Mouse (Mus musculus): ENCODE results near the gene Ccrl2.

Ccrl2 gene

GRCm38 (mm10) chr9:111056798-111057543, at the start of gene Ccrl2:
Gene Ccrl2 (minus strand): TSS chr9:111057519.
- DNase-seq (ENCODE audit: extremely low spot score) = peak; percentile 37

GRCm38 (mm10) chr9:111103893-111104292, 46.6 kb upstream of the Ccrl2 start:
- DNase-seq (ENCODE audit: extremely low spot score) = no peak

- DNase-seq (ENCODE audit: extremely low spot score) = no peak
These were observed 46.0 kb upstream of the Ccrl2 start for GRCm38 (mm10) chr9:111103293-111103692.

GRCm38 (mm10) chr9:111100406-111100805, 43.1 kb upstream of the Ccrl2 start:
- DNase-seq (ENCODE audit: extremely low spot score) = no peak

- DNase-seq (ENCODE audit: extremely low spot score) = no peak
These were observed 40.2 kb upstream of the Ccrl2 start for GRCm38 (mm10) chr9:111097543-111097942.

GRCm38 (mm10) chr9:111096419-111097326, 39.4 kb upstream of the Ccrl2 start:
- no peak for DNase-seq (ENCODE audit: extremely low spot score)

DNA sequence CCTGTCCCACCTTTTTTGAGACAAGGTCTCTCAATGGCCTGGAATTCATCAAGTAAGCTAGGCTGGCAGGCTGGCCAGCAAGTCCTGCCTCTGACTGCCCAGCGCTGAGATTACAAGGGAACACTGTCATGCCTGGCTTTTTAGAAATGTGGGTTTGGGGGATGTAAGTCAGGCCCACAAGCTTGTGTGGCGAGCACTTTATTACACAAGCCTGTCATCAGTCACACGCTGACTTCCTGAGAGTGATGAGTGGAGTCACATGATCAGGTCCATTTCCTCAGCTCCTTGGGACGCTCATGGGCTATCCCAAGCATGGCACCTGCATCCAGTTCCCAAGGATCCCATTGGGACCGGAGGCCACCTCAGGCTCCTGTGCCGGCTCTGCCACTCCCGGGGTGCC, 38.4 kb upstream of the Ccrl2 start:
- DNase-seq (ENCODE audit: extremely low spot score) = no peak

DNA sequence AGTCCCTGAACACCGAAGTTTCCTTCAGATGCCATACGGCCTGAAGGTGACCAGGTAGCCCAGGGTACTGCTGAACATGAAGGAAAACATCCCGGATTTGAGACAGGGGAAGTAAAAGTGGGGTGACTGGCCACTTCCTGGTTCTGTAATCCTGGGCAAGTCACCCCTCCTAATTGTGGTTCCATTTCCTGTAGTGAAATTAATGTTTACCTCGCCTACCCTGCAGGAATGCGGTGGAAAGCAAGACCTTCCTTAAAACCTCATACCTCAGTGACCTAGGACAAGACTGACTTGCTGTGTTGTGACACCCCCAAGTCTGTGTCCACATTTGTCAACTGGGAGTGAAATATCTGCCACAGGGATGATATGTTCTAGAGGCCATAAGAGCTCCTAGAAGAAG, 37.3 kb upstream of the Ccrl2 start:
- no peak for DNase-seq (ENCODE audit: extremely low spot score)

DNA sequence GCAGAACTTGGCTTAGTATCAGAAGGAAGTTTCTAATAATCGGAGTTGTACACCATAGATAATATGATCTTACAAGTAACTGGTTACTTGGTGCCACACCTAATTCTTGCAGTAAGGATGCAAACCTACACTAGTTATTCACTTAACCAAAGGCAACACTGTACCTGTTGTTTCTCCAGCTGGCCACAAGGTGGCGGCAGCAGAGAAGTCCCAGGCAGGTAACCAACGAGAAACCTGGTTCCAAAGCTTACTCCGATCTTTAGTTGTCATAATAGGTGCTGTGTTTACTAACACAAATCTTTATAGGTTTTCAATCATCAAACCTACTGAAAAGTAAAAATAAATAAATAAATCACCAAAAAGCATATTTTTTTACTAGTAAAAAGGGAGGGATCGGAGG, 35.8 kb upstream of the Ccrl2 start:
- DNase-seq (ENCODE audit: extremely low spot score) = peak; percentile 36

DNA sequence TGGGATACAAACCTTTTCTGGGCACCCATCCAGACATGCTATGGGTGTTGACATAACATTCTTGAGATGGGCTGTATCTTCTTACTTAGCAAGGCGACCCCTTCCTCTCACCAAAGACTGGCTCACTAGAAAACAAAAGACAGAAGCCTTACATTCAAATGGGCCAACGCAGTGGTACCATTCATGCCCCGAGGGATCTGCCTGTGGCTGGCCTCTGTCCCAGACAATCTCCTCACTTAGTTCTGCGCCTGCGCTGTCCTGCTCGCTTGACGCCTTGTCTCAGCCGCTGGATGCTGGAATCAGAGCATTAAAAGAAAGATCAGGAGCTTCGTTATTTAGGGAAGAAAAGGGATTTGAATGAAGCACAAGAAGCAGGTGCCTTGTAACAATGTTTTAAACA, 35.3 kb upstream of the Ccrl2 start:
- no peak for DNase-seq (ENCODE audit: extremely low spot score)

- no peak for DNase-seq (ENCODE audit: extremely low spot score)
These were observed 31.6 kb upstream of the Ccrl2 start for GRCm38 (mm10) chr9:111088886-111089285.

- DNase-seq (ENCODE audit: extremely low spot score) = no peak
These were observed 30.6 kb upstream of the Ccrl2 start for GRCm38 (mm10) chr9:111087960-111088359.

DNA sequence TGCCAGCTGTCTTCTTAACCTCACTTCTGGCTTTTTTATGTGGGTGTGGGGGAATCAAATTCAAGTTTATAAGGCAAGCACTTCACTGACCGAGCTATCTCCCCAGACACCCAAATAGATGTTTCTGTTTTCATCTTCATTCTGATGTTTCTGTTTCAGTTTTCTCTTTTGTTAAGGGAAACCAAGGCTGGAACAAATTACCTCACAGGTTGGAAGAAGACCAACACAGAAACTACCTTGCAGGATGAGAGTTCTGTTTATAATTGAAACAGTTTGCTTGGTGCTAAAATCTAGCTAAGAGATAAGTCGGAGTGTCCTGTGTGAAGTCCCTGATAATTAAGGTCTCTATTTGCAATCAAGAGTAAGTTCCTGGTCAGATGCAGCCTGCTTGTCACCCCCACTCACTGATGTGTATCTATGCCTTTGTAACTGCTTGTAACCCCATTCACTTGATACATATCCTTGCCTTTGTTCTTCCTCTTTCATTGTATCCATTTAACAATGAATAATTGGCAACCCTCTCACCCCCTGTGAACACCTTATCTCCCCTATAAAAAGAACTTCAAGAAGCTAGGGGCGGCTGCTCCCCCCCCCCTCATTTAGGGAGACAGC, 29.8 kb upstream of the Ccrl2 start:
- DNase-seq (ENCODE audit: extremely low spot score) = no peak

DNA sequence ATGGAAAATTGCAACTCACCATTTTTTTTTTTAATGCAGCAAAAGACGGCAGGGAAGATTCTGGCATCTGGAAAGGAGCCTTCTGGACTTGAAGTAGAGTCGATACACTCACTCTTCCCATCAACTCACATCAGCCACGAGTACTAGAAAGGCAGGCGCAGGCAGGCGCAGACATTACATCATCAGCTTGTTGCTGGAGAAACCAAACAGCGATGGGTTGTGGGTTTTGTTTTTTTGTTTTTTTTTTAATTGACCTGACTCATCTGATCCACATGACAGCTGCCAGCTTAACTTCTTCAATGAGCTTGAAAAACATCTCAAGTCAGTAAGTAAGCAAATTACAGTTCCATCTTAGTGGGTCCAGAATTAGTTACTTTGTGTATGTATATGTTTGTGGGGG, 28.8 kb upstream of the Ccrl2 start:
- DNase-seq (ENCODE audit: extremely low spot score) = no peak

GRCm38 (mm10) chr9:111085329-111085728, 28.0 kb upstream of the Ccrl2 start:
- DNase-seq (ENCODE audit: extremely low spot score) = no peak

GRCm38 (mm10) chr9:111081765-111082164, 24.4 kb upstream of the Ccrl2 start:
- no peak for DNase-seq (ENCODE audit: extremely low spot score)

DNA sequence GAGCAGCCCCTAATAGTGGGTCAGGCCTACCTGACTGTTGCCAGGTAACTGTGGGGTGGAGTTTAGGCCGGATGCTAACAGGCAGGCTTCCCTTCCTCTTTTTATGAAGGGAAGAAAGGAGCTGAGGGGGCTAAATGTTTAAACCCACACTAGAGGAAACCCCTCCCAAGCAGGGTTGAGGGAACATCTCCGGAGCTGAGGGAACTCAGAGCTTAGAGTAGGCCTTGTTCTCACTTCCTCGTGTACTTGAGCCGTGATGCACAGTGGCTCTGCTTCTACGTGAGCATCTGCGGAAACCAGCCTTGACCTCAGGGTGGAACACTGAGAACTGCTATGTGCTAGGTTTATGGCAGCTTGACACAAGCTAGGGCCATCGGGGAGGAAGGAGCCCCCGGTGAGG, 23.5 kb upstream of the Ccrl2 start:
- DNase-seq (ENCODE audit: extremely low spot score) = no peak

GRCm38 (mm10) chr9:111077745-111078144, 20.4 kb upstream of the Ccrl2 start:
- no peak for DNase-seq (ENCODE audit: extremely low spot score)

GRCm38 (mm10) chr9:111072971-111073370, 15.7 kb upstream of the Ccrl2 start:
- no peak for DNase-seq (ENCODE audit: extremely low spot score)

DNA sequence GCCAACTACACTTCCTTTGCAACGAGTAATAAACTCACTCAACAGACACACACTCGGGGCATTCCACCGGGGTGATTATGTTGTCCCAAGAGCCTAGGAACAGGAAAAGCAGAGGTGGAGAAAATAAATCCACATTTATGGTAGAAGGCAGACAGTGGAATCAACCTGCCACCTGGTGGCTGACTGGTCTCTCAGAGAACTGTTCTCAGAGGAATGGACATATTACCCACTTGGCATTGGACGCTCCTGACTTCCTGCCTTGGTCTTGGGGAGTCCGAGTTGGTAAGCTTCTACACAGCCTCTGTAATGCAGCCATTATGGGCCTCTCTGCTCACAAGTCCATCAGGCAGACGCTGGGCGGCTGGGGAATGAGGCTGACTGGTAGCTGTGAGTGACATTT, 14.9 kb upstream of the Ccrl2 start:
- DNase-seq (ENCODE audit: extremely low spot score) = no peak

DNA sequence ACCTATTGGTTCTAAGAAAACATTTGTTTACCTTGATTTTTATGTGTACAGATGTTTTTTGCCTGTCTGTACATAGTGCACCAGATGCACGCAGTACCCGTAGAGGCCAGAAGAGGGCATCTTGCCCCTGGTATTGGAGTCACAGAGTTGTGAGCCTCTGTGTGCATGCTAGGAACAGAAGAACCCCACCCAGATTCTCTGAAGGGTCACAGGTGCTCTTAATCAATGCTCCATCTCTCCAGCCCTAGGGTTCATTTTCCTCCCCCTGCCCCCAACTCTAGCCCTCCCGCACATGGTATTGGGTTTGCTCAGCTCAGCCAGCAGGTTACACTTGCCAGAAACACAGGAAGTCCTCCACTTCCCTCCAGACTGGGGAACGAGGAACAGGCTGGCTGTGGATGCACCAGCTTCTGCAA, 13.2 kb upstream of the Ccrl2 start:
- DNase-seq (ENCODE audit: extremely low spot score) = peak; percentile 57

GRCm38 (mm10) chr9:111067052-111067451, 9.7 kb upstream of the Ccrl2 start:
- DNase-seq (ENCODE audit: extremely low spot score) = no peak

DNA sequence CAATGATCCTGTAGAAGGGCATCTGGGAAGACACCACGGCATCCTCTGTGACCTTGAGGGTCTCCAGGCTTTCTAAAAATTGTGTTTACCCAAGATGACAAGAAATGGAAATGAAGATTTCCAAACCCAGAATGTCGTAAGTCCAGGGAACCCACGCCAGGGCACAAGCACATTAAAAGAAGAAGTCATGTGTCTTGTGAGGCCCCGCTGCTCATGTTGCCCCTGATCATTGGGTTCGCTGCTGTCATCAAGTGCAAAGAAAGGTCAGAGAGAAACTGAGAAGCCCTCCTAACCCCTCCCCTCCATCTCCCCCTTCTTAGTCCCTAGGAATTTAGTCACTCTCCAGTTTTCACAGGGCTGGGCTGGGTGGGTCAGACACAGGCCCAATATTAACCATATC, 5.5 kb upstream of the Ccrl2 start:
- no peak for DNase-seq (ENCODE audit: extremely low spot score)

Measured in embryo, embryonic 9.5 days (tissue).